Mouse (Mus musculus) bone marrow, adult 2 months (tissue): ENCODE measurements at regions not wholly inside any gene's neighbourhood (a gene's known extent, or its start where the extent isn't known, plus 50 kb on each side); places are given as distances from the start of the nearest gene placed in this dataset.

Experiments used
- H3K27ac ChIP-seq: fragments of 200-500 bp; 2 replicates; pipeline ENCODE4 v1.5.1; 2012; ENCODE audit warnings: low read depth, mild to moderate bottlenecking, control low read depth, inconsistent platforms, low read length; ENCODE audit not compliant: control insufficient read depth, poor library complexity, insufficient read depth
- H3K4me1 ChIP-seq: fragments of 200-500 bp; 2 replicates; pipeline ENCODE4 v1.6.1; 2011; ENCODE audit warnings: low read length; ENCODE audit not compliant: control insufficient read depth, insufficient read depth
- H3K4me3 ChIP-seq: fragments of 200-500 bp; replicated peaks from 2 replicates; pipeline ENCODE3; 2011; ENCODE audit warnings: mild to moderate bottlenecking, low read depth, low read length, control low read depth; ENCODE audit not compliant: control insufficient read depth
- CTCF ChIP-seq: fragments of 200-500 bp; IDR thresholded peaks from 2 replicates; pipeline ENCODE4 v1.5.1; 2011; ENCODE audit warnings: low read length, control low read depth; ENCODE audit not compliant: control insufficient read depth, insufficient read depth
- POLR2A ChIP-seq: fragments of 200-500 bp; IDR thresholded peaks from 2 replicates; pipeline ENCODE4 v1.6.1; 2011; ENCODE audit warnings: low read depth, mild to moderate bottlenecking, control low read depth, low read length, borderline replicate concordance; ENCODE audit not compliant: control insufficient read depth
- WGBS: fragments of 180-500 bp; shearing (Covaris S2); methylation state at CpG from one replicate; pipeline ENCODE4 v1.1.7; 2018; 5-methylcytosine and 5-hydroxymethylcytosine counted together

DNA sequence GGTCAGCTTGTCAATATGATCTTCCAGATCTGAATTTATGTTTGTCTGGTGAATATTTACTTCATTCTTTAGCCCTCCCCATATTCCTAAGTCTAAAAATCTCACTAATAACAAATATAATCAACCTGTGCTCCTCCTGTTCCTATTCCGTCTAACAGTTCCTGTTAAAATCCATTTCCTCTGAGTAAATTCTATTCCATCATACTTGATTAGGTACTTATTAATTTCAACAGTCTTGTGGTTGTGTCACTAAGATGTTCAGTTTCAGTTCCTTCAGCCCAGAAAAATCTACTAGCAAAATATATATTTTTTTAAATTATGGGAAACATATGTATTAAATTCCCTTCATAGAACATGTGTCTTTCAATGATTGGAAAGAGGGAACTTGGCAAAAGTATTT, 52.2 kb upstream of the Rap2b start:
- no peak overlapping the region for H3K4me3 ChIP-seq
- H3K27ac ChIP-seq = no peak overlapping the region
- 33% methylated on average over 1 of the region's 1 CpGs for WGBS

More for the DNA sequence above, 52.2 kb upstream of the Rap2b start:
- no peaks in the 10 kb centered on the region for H3K4me1 ChIP-seq
- TF ChIP-seq CTCF (no peak), POLR2A (no peak)
